Mouse (Mus musculus) liver, embryonic 14.5 days (tissue): Measurements from ENCODE around the gene Olfr177. TPM values are rescaled to one million over a fixed set of nuclear protein-coding genes. Genes with fewer than 3 reads are reported as not detected.

Experiments used
- ATAC-seq: fragments of 200-750 bp; cut with Nextera tagmentation; 2 replicates; pipeline ENCODE4 v1.8.0; 2017; ENCODE audit warnings: moderate number of reproducible peaks, mild to moderate bottlenecking, moderate library complexity; ENCODE audit not compliant: insufficient read depth
- DNase-seq, 3 experiments: peaks; one replicate each; pipeline ENCODE4 v3.0.0-alpha.2; 2012 to 2013; ENCODE audit warnings: low read depth in 3 of 3, low spot score in 3 of 3
- H3K27ac ChIP-seq: fragments of 300-500 bp; sonication (generic); 2 replicates; pipeline ENCODE4 v1.5.1; 2014; ENCODE audit warnings: moderate library complexity, mild to moderate bottlenecking, control low read depth, inconsistent platforms
- H3K27me3 ChIP-seq: fragments of 300-500 bp; sonication (generic); 2 replicates; pipeline ENCODE4 v1.6.1; 2014; ENCODE audit warnings: mild to moderate bottlenecking, low read length, moderate library complexity; ENCODE audit not compliant: control insufficient read depth, insufficient read depth
- H3K36me3 ChIP-seq: fragments of 300-500 bp; sonication (generic); replicated peaks from 2 replicates; pipeline ENCODE4 v1.6.1; 2014; ENCODE audit warnings: low read depth; ENCODE audit not compliant: control insufficient read depth, insufficient read depth
- H3K4me1 ChIP-seq, 2 experiments: fragments of 200-500 bp in 1 of 2; fragments of 300-500 bp in 1 of 2; sonication (generic) in 1 of 2; replicated peaks; 2 replicates each; pipeline ENCODE4 v1.6.1; 2012 to 2014; ENCODE audit warnings: antibody characterized with exemption in 1 of 2, inconsistent platforms in 1 of 2, low read length in 1 of 2; ENCODE audit not compliant: control insufficient read depth in 2 of 2, insufficient read depth in 2 of 2
- H3K4me2 ChIP-seq: fragments of 300-500 bp; sonication (generic); 2 replicates; pipeline ENCODE4 v1.6.1; 2014; ENCODE audit warnings: low read depth, mild to moderate bottlenecking, control low read depth, moderate library complexity
- H3K4me3 ChIP-seq, 2 experiments: fragments of 200-500 bp in 1 of 2; fragments of 300-500 bp in 1 of 2; sonication (generic) in 1 of 2; 2 replicates each; pipeline ENCODE4 v1.5.1; 2012 to 2014; ENCODE audit warnings: low read depth in 2 of 2, low read length in 2 of 2, mild to moderate bottlenecking in 2 of 2, control low read depth in 1 of 2, inconsistent platforms in 1 of 2, moderate library complexity in 1 of 2; ENCODE audit not compliant: insufficient read depth in 1 of 2
- H3K9ac ChIP-seq: fragments of 300-500 bp; sonication (generic); replicated peaks from 2 replicates; pipeline ENCODE4 v1.6.1; 2014; ENCODE audit warnings: mild to moderate bottlenecking, control low read depth, moderate library complexity
- H3K9me3 ChIP-seq: fragments of 300-500 bp; sonication (generic); 2 replicates; pipeline ENCODE4 v1.6.1; 2016; ENCODE audit warnings: low read length, mixed read lengths; ENCODE audit not compliant: control insufficient read depth
- CTCF ChIP-seq: IDR thresholded peaks from 2 replicates; pipeline ENCODE4 v1.5.1; 2016; ENCODE audit warnings: antibody characterized with exemption, low read depth, control low read depth
- EP300 ChIP-seq: IDR thresholded peaks from 2 replicates; pipeline ENCODE4 v1.6.1; 2016; ENCODE audit warnings: antibody characterized with exemption, low read depth
- WGBS: fragments of 180-500 bp; shearing (Covaris S2); extraction: QIAGEN DNeasy Blood & Tissue Kit; methylation state at CpG from one replicate; pipeline ENCODE4 v1.1.7; 2014; ENCODE audit not compliant: insufficient replicate concordance; 5-methylcytosine and 5-hydroxymethylcytosine counted together
- polyA plus RNA-seq, 2 experiments: library from polyadenylated mRNA; depleted of rRNA in 1 of 2; stranded (reverse) in 1 of 2; unstranded in 1 of 2; fragments of >200 nt; fragmentation: Nextera tagmentation in 1 of 2; extraction: Ambion mirVana in 1 of 2; gene quantifications; 2 replicates each; pipeline versions ENCODE4 v1.2.1 to v1.2.3; 2012 to 2014

Olfr177 gene
- not detected in 2 replicates for polyA plus RNA-seq (2012; rRNA removed)
- polyA plus RNA-seq (2014; fragmentation: Nextera tagmentation; extraction: Ambion mirVana) = not detected in 2 replicates

GRCm38 (mm10) chr16:58874668-58875067, at the start of gene Olfr177:
TSS of gene Olfr177 (minus strand) at chr16:58874768.
- Histone ChIP-seq H3K9me3 (no peaks in the 10 kb centered on the region), H3K27ac (no peak within 1 kb of the TSS), H3K4me1 (no peaks in the 10 kb centered on the region), H3K36me3 (no peaks in the 10 kb centered on the region), H3K9ac (no peak within 1 kb of the TSS), H3K4me2 (no peak within 1 kb of the TSS), H3K27me3 (no peaks in the 10 kb centered on the region), H3K4me3 (no peak within 1 kb of the TSS)
- ATAC-seq (no peak), DNase-seq (no peak)
- WGBS = 33% methylated on average over 1 of the region's 1 CpGs
- TF ChIP-seq EP300 (no peak), CTCF (no peak)

DNA sequence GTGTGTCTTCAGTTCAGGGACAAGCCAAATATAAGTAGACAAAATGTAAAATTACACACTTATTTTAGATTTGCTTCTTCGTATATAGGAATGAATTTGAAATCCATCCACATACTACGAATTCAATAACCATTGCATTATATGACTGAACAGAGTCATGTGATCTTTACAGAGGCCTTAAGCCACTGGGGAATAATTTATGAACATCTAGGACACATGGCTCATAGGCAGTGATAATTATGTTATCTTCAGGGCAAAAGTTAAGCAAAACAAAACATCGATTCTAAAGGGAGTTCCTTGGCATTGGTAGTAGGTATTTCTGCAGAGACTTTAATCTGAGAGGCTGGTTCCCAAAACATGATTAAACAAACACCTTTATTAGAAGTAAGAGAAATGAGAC, 17.4 kb upstream of the Olfr177 start, which contains the start of gene Olfr178:
TSS of gene Olfr178 (minus strand) at position 101 of the 400 bp plus-strand sequence.
- Histone ChIP-seq H3K27ac (no peak within 1 kb of the TSS), H3K36me3 (no peaks in the 10 kb centered on the region), H3K4me2 (no peak within 1 kb of the TSS), H3K27me3 (no peaks in the 10 kb centered on the region), H3K4me3 (no peak within 1 kb of the TSS), H3K4me1 (no peaks in the 10 kb centered on the region), H3K9me3 (no peaks in the 10 kb centered on the region), H3K9ac (no peak within 1 kb of the TSS)
- no peak for ATAC-seq
- 60% methylated on average over 3 of the region's 3 CpGs for WGBS
- no peak for DNase-seq
- TF ChIP-seq EP300 (no peak), CTCF (no peak)

DNA sequence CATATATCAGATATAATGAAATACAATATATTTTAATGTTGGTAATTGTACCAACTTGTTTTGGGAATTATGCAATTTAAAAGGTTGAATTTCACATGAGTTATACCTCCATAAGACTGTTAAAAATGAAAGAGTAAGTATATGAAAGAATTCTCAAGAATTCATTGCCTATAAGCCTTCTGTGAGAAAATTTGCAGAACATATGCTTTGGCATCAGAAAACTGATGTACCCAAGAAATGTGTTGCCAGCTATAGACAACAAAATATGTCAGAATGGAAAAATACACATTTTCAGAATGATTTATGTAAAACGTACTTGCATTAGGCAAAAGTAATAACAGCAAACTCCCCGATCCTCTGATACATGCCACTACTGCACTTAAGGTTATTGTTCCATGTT, 9.8 kb upstream of the Olfr177 start:
- ATAC-seq (no peak), DNase-seq (no peak)
- Histone ChIP-seq H3K27me3 (no peaks in the 10 kb centered on the region), H3K4me1 (no peaks in the 10 kb centered on the region), H3K4me3 (no peak overlapping the region), H3K36me3 (no peaks in the 10 kb centered on the region), H3K27ac (no peak overlapping the region), H3K9ac (no peak overlapping the region), H3K9me3 (no peaks in the 10 kb centered on the region), H3K4me2 (no peak overlapping the region)
- no peak for TF ChIP-seq CTCF
- no peak for TF ChIP-seq EP300
- WGBS = 66% methylated on average over 2 of the region's 2 CpGs

DNA sequence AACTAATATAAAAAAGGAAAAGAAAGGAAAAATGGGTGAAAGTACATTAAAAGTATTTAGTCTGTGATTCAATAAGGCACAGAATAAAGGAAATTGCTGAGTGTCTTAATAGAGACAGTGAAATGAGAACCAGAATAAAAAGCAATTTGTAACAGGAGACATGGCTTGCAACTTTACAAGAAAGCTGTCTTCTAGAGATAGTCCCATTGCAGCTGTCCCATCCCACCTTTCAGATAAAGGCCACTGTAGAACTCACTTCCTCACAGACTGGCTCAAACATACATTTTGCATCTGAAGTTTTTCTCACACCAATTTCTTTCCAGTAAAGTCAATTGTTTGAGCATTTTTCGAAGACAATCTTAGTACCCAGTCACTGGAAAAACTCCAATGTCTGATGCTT, 13.1 kb downstream of the Olfr177 start:
- Histone ChIP-seq H3K9me3 (no peaks in the 10 kb centered on the region), H3K36me3 (no peaks in the 10 kb centered on the region), H3K9ac (no peak overlapping the region), H3K27ac (no peak overlapping the region), H3K4me3 (no peak overlapping the region), H3K27me3 (no peaks in the 10 kb centered on the region), H3K4me2 (no peak overlapping the region), H3K4me1 (no peaks in the 10 kb centered on the region)
- TF ChIP-seq CTCF = no peak
- no peak for TF ChIP-seq EP300
- DNase-seq (no peak), ATAC-seq (no peak)
- 18% methylated on average over 1 of the region's 1 CpGs for WGBS

DNA sequence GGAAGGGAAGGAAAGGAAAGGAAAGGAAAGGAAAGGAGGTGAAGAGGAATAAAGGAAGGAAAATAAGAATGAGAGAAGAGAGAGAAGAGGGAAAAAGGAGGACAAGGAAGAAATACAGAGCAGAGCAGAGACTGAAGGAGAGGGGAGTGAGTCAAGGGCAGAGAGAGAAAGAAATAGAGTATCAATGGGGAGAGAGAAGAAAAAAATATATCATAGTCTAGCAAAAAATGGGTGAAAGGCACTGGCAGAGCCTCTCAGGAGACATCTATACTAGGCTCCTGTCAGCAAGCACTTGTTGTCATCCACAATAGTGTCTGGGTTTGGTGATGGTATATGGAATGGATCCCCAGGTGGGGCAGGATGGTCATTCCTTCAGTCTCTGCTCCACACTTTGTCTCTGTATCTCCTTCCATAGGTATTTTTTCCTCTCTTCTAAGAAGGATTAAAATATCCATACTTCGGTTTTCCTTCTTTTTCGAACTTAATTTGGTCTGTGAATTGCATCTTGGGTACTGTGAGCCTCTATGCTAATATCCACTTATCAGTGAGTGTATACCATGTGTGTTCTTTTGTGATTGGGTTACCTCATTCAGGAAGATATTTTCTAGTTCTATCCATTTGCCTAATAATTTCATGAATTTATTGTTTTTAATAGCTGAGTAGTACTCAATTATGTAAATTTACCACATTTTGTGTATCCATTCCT, 14.4 kb downstream of the Olfr177 start:
- H3K4me1 ChIP-seq = no peaks in the 10 kb centered on the region
- DNase-seq (no peak), ATAC-seq (no peak)
- no peaks in the 10 kb centered on the region for H3K27me3 ChIP-seq
- H3K36me3 ChIP-seq = no peaks in the 10 kb centered on the region
- no peaks in the 10 kb centered on the region for H3K9me3 ChIP-seq
- 54% methylated on average over 2 of the region's 2 CpGs for WGBS
- H3K4me3 ChIP-seq = no peak overlapping the region
- H3K27ac ChIP-seq = no peak overlapping the region
- no peak overlapping the region for H3K9ac ChIP-seq
- TF ChIP-seq EP300 = no peak
- TF ChIP-seq CTCF = no peak
- H3K4me2 ChIP-seq = no peak overlapping the region
